Mouse (Mus musculus) adrenal gland, adult (tissue): ENCODE results near the gene Snrpb.

Source experiments
- DNase-seq, 2 experiments: peaks; one replicate each; pipeline ENCODE4 v3.0.0; 2022 to 2023; ENCODE audit warnings: low spot score in 1 of 2; ENCODE audit not compliant: inconsistent age in 2 of 2

The Snrpb gene

DNA sequence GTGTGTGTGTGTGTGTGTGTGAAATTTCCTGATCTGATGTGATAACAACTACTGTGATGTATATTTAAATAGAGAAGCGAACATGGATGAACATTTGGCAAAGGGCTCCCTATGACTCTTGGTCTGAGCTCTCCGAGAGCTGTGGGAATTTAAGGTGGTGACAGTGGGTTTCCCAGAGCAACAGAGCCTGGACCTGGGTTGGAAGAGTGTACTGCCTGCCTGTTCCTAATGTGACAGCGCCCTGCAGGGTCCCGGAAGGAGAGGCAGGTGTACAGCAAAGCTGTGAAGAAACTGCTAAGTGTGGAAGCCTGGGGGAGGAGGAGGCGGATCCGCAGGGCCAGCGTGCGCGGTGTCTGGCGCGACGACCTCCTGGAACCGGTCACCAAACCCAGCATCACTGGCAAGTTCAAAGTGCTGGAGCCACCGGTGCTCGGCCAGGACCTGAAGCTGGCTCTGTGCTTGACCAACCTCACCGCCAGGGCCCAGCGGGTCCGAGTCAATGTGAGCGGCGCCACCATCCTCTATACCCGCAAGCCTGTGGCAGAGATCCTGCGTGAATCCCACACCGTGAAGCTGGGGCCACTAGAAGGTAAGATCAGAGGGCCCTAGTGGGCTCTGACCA lies 34.4 kb downstream of the Snrpb start:
- no peak for DNase-seq

DNA sequence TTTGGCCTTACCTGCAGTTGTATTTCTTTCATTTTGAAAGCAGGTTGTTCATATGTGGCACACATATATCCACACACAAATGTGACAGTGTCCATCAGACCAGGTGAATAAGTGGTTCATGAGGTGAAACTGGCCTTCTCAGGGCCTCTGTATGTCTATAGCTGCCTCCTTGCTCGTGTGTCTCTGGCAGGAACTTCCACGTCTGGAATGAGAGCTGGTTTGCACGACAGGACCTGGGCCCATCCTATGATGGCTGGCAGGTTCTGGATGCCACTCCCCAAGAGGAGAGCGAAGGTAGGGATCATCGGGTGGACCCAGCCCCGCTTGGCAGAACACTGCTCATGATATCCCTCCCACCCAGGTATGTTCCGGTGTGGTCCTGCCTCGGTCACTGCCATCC lies 36.2 kb downstream of the Snrpb start:
- no peak for DNase-seq

DNA sequence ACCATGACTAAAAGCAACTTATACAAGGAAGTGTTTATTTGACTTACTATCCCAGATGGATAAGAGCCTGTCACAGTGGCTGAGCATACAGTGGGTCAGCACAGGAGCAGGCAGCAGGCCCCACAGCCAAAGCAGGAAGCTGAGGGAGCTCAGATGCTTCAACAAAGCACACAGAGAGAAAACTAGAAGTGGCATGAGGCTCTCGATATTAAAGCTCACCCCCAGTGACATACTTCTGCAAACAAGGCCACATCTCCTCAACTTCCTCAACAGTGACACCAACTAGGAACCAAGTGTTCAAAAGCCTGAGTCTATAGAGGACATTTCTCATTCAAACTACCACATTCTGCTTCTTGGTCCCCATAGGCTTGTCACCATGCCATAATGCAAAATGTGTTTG lies 49.5 kb downstream of the Snrpb start:
- no peak for DNase-seq

DNA sequence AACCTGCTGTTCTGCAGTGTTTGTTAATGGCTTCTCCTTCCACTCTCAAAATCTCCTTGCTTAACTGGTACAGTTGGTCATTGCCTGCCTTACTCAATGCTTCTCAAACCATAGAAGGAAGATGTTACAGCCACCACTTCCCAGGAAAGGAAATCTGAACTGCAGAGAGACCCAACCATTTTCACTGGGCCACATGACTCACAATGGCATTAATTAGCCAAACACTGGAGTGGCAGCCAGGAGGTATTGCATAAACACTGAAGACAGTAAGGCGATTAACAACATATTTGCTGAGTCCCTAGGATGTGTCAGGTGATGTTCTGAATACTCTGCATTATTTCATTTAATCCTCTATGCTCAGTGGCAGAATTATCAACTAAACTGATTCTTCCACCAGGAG lies 53.1 kb downstream of the Snrpb start:
- DNase-seq: no peak

DNA sequence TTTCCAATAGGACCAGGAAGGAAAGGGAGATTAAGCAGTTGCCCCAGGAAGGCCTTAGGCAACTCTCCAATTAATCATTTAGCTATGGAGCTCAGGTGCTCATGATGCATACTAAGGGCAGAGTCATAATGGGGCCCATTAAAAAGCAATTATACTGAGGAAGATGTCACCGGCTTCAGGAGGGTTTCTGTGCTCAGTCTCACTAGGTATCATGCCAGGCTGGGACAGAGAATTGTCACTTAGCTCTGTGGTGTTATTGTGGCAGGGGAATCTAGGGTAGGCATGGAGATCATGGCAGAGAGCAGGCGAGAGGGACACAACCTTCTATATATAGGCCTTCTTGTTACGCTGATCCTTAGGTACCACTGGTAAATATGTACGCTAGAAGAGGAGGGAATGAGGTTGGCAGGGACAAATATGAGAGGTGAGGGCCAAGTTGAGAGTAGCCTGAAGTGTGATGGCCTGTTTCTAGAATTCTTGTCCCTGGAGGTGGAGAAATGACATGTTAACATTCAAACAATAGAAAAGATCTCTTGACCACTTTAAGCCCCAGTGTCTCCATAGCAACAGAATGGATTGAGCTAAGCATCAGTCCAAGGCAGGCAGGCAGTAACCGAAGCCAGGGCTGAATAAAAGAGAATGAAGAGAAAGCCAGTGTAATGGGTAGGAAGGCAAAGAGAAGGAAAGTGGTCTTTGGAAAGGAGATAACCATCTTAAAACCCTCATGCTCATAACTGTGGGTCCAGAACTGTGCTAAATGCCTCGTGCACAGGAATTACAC lies 53.7 kb downstream of the Snrpb start:
- no peak for DNase-seq
